Mouse (Mus musculus) heart, embryonic 14.5 days (tissue): Measurements from ENCODE around the gene Abhd16a. TPM values are rescaled to one million over a fixed set of nuclear protein-coding genes. Genes with fewer than 3 reads are reported as not detected.

Experiments
- ATAC-seq: fragments of 200-750 bp; cut with Nextera tagmentation; 2 replicates; pipeline ENCODE4 v1.8.0; 2017; ENCODE audit warnings: low read depth, moderate TSS enrichment; ENCODE audit not compliant: insufficient number of reproducible peaks, insufficient read depth, low FRiP score
- H3K27ac ChIP-seq, 2 experiments: fragments of 200-500 bp in 1 of 2; fragments of 300-500 bp in 1 of 2; sonication (generic) in 1 of 2; replicated peaks in 1 of 2; 2 replicates each; pipeline ENCODE4 v1.5.1; 2012 to 2014; ENCODE audit warnings: low read depth in 2 of 2, low read length in 2 of 2, control low read depth in 1 of 2, mild to moderate bottlenecking in 1 of 2, mixed read lengths in 1 of 2; ENCODE audit not compliant: control insufficient read depth in 1 of 2, insufficient read depth in 1 of 2
- H3K27me3 ChIP-seq: fragments of 300-500 bp; sonication (generic); 2 replicates; pipeline ENCODE4 v1.6.1; 2014; ENCODE audit warnings: mild to moderate bottlenecking, low read length, control low read depth; ENCODE audit not compliant: control insufficient read depth, insufficient read depth
- H3K36me3 ChIP-seq: fragments of 300-500 bp; sonication (generic); 2 replicates; pipeline ENCODE4 v1.6.1; 2014; ENCODE audit warnings: mild to moderate bottlenecking, control low read depth, low read length, mixed read lengths; ENCODE audit not compliant: control insufficient read depth, insufficient read depth
- H3K4me1 ChIP-seq, 2 experiments: fragments of 200-500 bp in 1 of 2; fragments of 300-500 bp in 1 of 2; sonication (generic) in 1 of 2; 2 replicates each; pipeline ENCODE4 v1.6.1; 2012 to 2014; ENCODE audit warnings: low read length in 2 of 2, control low read depth in 1 of 2, mixed read lengths in 1 of 2; ENCODE audit not compliant: control insufficient read depth in 2 of 2, insufficient read depth in 2 of 2
- H3K4me2 ChIP-seq: fragments of 300-500 bp; sonication (generic); 2 replicates; pipeline ENCODE4 v1.6.1; 2014; ENCODE audit warnings: mild to moderate bottlenecking, low read length
- H3K4me3 ChIP-seq, 2 experiments: fragments of 200-500 bp in 1 of 2; fragments of 300-500 bp in 1 of 2; sonication (generic) in 1 of 2; 2 replicates each; pipeline ENCODE4 v1.5.1; 2012 to 2014; ENCODE audit warnings: low read length in 2 of 2, mild to moderate bottlenecking in 2 of 2, control low read depth in 1 of 2, low read depth in 1 of 2, moderate library complexity in 1 of 2; ENCODE audit not compliant: control insufficient read depth in 1 of 2, insufficient read depth in 1 of 2
- H3K9ac ChIP-seq: fragments of 300-500 bp; sonication (generic); 2 replicates; pipeline ENCODE4 v1.6.1; 2014; ENCODE audit warnings: mild to moderate bottlenecking, low read length
- H3K9me3 ChIP-seq: fragments of 300-500 bp; sonication (generic); 2 replicates; pipeline ENCODE4 v1.6.1; 2016; ENCODE audit warnings: low read length, control low read depth; ENCODE audit not compliant: control insufficient read depth
- WGBS: fragments of 180-500 bp; shearing (Covaris S2); extraction: QIAGEN DNeasy Blood & Tissue Kit; methylation state at CpG from one replicate; pipeline ENCODE4 v1.1.7; 2014; 5-methylcytosine and 5-hydroxymethylcytosine counted together
- polyA plus RNA-seq: library from polyadenylated mRNA; unstranded; fragments of >200 nt; fragmentation: Nextera tagmentation; extraction: Ambion mirVana; gene quantifications from 2 replicates; pipeline ENCODE4 v1.2.1, GENCODE M21; 2014

The Abhd16a gene
- polyA plus RNA-seq, 1 experiment from 2014 or later = 64.5 TPM

- WGBS = 76% methylated on average over 16 of the region's 16 CpGs
- no peak for ATAC-seq
- H3K4me2 ChIP-seq = no peak overlapping the region
Measured at GRCm38 (mm10) chr17:35082841-35083576, 6.1 kb upstream of the Abhd16a start.

GRCm38 (mm10) chr17:35083929-35084497 lies 5.0 kb upstream of the Abhd16a start:
- WGBS = 62% methylated on average over 3 of the region's 3 CpGs
- Histone ChIP-seq H3K9ac (no peak overlapping the region), H3K4me2 (no peak overlapping the region), H3K4me1 (peaks cover 9 to 11% of the 10 kb centered on the region in 2 experiments), H3K4me3 (no peak overlapping the region), H3K27ac (no peak overlapping the region), H3K9me3 (no peaks in the 10 kb centered on the region), H3K36me3 (no peaks in the 10 kb centered on the region), H3K27me3 (0 out of 2 replicates have a peak, but pooled peaks cover 4% of the 10 kb centered on the region)
- ATAC-seq = no peak

More at GRCm38 (mm10) chr17:35082841-35083576, 6.1 kb upstream of the Abhd16a start:
- Histone ChIP-seq H3K4me1 (peaks cover 9 to 11% of the 10 kb centered on the region in 2 experiments), H3K36me3 (no peaks in the 10 kb centered on the region), H3K27me3 (0 out of 2 replicates have a peak, but pooled peaks cover 4% of the 10 kb centered on the region), H3K4me3 (no peak overlapping the region), H3K27ac (no peak overlapping the region), H3K9ac (no peak overlapping the region), H3K9me3 (no peaks in the 10 kb centered on the region)

DNA sequence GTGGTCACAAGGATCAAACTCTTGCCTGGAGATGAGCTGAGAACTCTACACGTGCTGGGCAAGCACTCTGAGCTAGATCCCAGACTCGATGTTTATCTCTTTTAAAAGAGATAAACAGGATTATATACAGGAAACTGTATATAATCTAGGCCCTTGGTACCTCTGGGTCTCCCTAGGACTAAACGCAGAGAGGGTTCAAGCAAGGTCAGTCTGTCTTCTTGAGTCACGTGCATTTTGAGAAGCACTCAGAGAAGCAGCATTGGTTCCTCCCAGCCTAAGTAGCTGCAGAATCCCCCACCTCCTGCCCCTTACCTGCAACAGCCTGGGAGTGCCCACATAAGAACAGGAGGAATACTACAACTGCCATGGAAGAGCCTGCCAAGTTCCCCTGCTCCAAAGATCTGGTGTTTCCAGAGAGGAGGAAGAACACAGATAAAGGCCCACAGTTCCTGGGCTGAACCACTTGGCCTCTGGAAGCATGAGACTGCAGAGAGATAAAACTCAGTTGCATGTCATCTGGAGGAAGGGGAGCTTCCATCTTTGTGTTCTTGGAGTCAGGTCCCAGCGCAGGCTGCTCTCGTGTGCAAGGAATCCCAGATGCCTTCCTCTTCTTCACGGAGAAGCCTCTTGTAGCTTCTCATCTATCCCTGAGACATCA lies 3.7 kb upstream of the Abhd16a start, which contains the start of gene Ly6g6f:
Gene Ly6g6f, minus strand, starts transcription at position 403 of the 658 bp plus-strand sequence.
- Histone ChIP-seq H3K27ac (no peak within 1 kb of the TSS), H3K4me2 (no peak within 1 kb of the TSS), H3K9ac (no peak within 1 kb of the TSS), H3K27me3 (0 out of 2 replicates have a peak, but pooled peaks cover 4% of the 10 kb centered on the region), H3K4me3 (no peak within 1 kb of the TSS), H3K36me3 (no peaks in the 10 kb centered on the region), H3K4me1 (peaks cover 6 to 8% of the 10 kb centered on the region in 2 experiments), H3K9me3 (no peaks in the 10 kb centered on the region)
- WGBS = 54% methylated on average over 7 of the region's 7 CpGs
- ATAC-seq = no peak

GRCm38 (mm10) chr17:35088151-35088550 lies 912 bp upstream of the Abhd16a start:
- H3K4me2 ChIP-seq = no peak overlapping the region
- WGBS = 27% methylated on average over 2 of the region's 2 CpGs
- H3K4me3 ChIP-seq = no peak overlapping the region
- peaks cover 5 to 10% of the 10 kb centered on the region in 2 experiments for H3K4me1 ChIP-seq
- no peak for ATAC-seq
- H3K27ac ChIP-seq = no peak overlapping the region
- no peak overlapping the region for H3K9ac ChIP-seq
- no peaks in the 10 kb centered on the region for H3K9me3 ChIP-seq
- peaks cover 21% of the 10 kb centered on the region for H3K36me3 ChIP-seq
- H3K27me3 ChIP-seq = no peaks in the 10 kb centered on the region

- Histone ChIP-seq H3K4me2 (peak overlapping the region; percentile 72), H3K36me3 (peaks cover 42% of the 10 kb centered on the region), H3K9ac (peak overlapping the region; percentile 79), H3K27ac (peak overlapping the region; percentile 0 to 87; a peak in 2 of 4 replicates), H3K4me3 (peak overlapping the region; percentile 57 to 74; a peak in 3 of 4 replicates), H3K4me1 (peaks cover 5 to 10% of the 10 kb centered on the region in 2 experiments), H3K9me3 (no peaks in the 10 kb centered on the region), H3K27me3 (no peaks in the 10 kb centered on the region)
- no peak for ATAC-seq
- 60% methylated on average over 8 of the region's 8 CpGs for WGBS
Measured at GRCm38 (mm10) chr17:35090166-35090932, 1.3 kb downstream of the Abhd16a start.

DNA sequence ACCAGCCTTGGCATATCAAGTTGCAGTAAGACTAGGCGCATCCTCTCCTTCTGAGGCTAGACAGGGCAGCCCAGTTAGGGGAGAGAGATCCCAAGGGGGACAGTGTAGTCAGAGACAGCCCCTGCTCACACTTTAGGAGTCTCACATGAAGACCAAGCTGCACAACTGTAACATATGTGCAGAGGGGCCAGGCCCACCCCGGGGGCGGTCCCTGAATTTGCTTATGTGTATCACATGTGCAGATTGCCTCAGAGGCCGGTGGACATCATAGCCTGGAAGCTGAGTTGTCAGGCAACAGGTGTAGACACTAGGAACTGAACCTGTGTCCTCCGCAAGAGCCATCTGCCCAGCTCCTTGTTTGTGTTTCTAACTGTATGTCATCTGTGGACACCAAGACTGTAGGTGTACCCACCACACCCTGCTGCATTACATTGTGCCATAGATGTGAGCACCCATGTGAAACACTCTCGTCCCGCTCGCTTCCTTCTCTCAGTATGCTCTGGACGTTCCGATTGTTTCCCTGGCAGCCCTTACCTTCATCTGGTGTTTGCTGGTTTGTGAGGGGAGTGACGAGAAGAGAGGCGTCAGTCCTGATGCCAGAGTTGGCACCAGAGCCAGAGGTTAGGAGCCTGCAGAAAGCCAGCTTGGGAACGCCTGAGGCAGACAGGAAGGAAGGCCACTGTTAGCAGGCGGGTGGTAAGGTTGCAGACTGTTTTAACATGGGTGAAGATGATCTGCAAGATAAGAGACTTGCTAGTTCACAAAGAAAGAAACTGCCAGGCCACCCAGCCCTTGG lies 3.5 kb downstream of the Abhd16a start:
- Histone ChIP-seq H3K9me3 (no peaks in the 10 kb centered on the region), H3K27ac (no peak overlapping the region), H3K27me3 (no peaks in the 10 kb centered on the region), H3K9ac (no peak overlapping the region), H3K4me3 (no peak overlapping the region), H3K36me3 (peaks cover 64% of the 10 kb centered on the region), H3K4me2 (no peak overlapping the region), H3K4me1 (peaks cover 5 to 10% of the 10 kb centered on the region in 2 experiments)
- WGBS = 90% methylated on average over 14 of the region's 14 CpGs
- ATAC-seq = no peak
